Mouse (Mus musculus) cerebellum, adult 11-12 months (tissue): ENCODE data around the gene 3110082I17Rik.

ENCODE experiments used
- DNase-seq: peaks from one replicate; pipeline ENCODE4 v3.0.0; 2022

3110082I17Rik gene

DNA sequence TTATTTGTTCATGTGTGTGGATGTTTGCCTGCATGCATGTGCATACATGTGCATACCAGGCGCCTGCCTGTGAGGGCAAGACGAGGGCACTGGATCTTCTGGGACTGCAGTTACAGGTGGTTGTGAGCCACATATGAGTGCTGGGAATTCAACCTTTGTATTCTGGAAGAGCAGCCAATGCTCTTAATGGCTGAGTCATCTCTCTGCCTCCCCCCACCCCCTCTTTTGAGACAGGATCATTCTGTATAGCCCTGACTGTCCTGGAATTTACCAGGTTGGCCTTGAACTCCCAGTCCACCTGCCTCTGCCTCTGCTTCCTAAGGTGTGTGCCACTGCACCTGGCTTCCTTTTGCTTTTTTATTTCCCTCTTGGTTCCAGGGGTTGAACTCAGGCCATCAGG, 85.5 kb downstream of the 3110082I17Rik start:
- no peak for DNase-seq

GRCm38 (mm10) chr5:139373889-139374444, 86.4 kb downstream of the 3110082I17Rik start:
- no peak for DNase-seq

DNA sequence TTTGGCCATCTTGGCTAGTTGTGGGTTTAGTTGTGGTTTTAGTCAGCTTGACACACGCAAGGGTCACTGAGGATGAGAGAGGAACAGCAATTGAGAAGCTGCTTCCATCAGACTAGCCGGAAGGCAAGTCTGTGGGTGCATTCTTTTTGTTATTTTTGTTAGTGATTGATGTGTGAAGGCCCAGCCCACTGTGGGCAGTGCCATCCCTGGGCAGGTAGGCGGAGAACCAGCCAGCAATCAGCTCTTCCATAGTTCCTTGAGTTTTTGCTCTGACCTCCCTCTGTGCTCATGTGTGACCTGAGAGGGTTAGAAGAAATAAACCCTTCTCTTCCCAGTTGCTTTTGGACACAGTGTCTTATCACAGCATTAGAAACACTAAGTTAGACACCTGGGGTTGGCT, 87.2 kb downstream of the 3110082I17Rik start:
- DNase-seq, result no peak

DNA sequence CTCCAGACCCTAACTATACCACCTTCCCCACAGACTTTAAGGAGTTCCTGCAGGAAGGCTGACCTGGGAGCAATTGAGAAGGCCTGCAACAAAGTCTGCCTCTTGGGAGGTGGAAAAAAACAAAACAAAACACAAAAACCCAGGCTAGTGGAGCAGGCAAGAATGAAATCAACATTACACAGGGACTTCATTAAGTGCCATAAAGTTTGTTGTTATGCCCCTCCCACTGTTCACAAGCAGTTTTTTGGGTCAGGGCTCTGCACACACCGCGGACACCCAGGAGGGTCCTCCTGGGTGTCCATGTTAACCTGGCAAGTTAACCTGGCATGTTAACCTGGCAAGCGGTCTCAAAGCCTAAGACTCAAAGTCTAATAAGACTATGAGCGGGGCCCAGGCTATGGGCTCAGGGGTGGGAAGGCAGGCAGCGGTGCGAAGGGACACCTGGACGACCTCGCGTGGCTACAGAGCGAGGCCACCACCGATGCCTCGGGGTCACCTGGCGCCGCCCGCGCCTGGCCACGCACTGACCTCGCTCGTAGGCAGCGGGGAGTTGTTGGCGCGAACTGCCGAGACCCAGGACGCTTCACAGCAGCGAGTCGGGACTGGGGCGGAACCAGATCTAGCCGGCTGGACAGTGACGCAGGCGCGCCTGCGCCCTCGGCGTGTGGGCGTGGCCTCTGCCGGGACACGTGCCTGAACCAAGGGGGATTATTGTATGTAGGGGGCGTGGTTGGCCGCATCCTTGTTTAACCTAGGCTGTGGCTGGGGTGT, 88.5 kb downstream of the 3110082I17Rik start:
- peak; percentile 87 for DNase-seq

- DNase-seq, result no peak
These were observed 89.2 kb downstream of the 3110082I17Rik start for GRCm38 (mm10) chr5:139371118-139371517.

DNA sequence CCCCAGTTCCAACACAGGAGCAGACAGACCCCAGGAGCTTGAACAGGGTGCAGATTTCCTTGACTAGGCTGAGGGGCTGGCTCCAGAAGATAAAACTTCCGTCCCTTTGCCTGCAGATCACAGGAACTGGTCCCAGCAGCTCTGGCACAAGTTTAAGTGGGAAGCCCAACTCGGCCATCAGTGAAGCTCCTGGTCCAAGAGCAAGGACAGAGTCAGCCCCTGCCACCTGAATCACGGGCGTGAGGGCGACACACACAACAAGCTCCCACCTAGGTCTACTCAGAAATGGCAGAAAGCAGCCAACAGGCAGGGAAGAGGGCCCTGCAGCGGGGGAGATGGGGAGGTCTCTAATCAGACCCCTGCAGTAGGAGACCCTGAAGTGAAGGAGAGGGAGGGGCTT, 90.0 kb downstream of the 3110082I17Rik start:
- DNase-seq, result no peak

GRCm38 (mm10) chr5:139368638-139369320, 91.5 kb downstream of the 3110082I17Rik start:
- no peak for DNase-seq

GRCm38 (mm10) chr5:139367884-139368458, 92.4 kb downstream of the 3110082I17Rik start:
- DNase-seq, result no peak

- DNase-seq, result no peak
These were observed 93.8 kb downstream of the 3110082I17Rik start for GRCm38 (mm10) chr5:139366484-139366883.

- no peak for DNase-seq
These were observed 94.5 kb downstream of the 3110082I17Rik start for GRCm38 (mm10) chr5:139365827-139366226.

DNA sequence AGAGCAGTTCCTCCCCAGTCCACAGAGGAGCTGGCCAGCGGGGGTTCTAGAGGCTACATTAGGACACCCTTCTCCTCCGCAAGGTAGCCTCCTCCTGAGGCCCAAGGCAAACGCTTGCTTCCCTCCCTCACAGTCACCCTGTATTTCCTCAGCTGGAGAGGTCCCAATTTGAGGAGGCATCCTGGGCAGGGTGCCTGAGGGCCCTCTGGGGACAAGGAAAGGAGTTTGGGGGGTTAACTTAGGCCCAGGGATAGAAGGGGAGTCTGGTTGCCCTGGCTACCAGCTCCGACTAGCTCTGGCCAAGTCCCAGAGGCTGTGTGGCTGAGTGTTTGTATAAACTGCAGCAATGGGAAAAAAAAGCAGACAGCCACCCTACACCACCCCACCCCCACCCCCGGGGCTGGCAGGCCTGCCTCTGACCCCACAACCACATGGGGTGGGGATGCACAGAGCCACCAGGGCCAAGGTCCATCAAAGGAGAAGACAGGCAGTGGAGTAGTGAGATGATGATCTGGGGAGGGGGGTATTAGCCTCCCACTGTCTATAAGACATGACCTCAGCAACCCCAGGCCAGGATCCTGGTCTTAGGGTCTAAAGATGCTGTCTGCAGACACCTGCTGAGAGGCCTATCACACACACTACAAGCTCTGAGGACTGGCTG, 95.3 kb downstream of the 3110082I17Rik start:
- DNase-seq, result no peak

DNA sequence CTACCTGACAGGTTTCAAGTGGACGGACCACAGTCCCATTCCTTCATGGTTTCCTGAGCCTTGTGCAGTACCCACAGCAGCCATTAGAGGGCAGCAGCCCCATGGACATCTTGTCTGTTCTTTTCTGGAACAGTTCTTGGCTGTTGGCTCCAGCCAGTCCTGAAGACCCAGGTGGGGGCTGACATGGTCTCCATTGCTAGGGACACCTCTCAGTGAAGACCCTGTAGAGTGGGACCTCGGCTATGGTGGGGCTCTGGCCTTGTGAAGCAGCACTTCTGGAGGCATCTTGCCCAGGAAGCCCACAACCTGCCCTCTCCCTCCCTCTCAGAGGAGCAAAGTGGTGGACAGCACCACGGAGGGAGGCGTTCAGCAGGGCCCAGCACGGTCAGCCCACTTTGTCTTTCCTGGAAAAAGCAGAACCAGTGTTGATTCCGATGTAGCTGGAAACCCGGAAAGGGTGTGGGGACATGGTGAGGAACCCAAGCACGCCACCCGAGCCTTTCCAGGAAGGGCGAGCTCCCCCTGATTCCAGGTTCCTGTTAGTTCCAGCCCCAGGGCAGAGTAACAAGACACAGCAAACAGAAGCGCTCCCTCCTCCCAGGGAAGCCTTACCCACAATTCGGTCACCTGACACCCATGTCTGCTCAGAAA, 95.9 kb downstream of the 3110082I17Rik start:
- DNase-seq, result peak; percentile 82

GRCm38 (mm10) chr5:139363858-139364257, 96.5 kb downstream of the 3110082I17Rik start:
- no peak for DNase-seq

- no peak for DNase-seq
These were observed 101.1 kb downstream of the 3110082I17Rik start for GRCm38 (mm10) chr5:139359244-139359643.

GRCm38 (mm10) chr5:139358653-139359052, 101.7 kb downstream of the 3110082I17Rik start:
- DNase-seq, result peak; percentile 54

DNA sequence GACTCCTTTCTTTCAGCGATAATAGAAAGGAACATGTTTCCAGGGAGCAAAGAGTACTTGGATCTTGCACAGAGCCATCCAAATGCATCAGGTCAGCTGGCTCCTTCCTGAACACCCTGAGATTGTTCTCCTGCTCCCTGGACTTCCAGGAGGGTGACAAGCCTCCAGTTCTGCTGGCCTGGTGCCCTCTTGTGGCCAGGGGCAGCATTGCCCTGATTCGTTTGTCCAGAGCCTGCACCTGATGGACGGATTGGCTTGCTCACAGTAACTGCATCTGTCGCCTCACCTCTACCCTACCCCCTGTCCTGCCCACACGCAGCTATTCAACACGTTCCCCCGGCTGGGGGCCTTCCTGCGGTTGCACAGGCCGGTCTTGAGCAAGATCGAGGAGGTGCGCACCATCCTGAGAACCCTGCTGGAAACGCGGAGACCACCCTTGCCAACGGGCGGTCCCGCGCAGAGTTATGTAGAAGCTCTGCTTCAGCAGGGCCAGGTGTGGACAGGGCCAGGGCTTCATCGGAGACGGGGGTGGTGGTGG, 105.0 kb downstream of the 3110082I17Rik start:
- peak; percentile 85 for DNase-seq

DNA sequence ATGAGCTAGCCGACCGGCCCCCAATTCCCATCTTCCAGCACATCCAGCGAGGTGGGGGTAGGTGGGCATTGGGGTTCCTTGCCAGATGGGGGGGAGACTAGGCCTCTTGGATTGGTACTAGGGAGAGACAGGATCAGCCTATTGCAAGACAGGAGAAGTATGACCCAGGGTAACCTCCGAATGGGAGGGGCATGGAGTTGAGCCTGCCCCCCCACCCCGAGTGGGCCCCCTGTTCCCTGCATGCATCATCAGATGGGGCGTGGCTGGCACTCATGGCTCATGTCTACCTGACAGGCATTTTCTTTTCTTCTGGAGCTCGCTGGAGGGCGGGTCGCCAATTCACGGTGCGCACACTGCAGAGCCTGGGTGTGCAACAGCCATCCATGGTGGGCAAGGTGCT, 106.4 kb downstream of the 3110082I17Rik start:
- no peak for DNase-seq

- no peak for DNase-seq
These were observed 106.8 kb downstream of the 3110082I17Rik start for GRCm38 (mm10) chr5:139353496-139353895.

GRCm38 (mm10) chr5:139352317-139352716, 108.0 kb downstream of the 3110082I17Rik start, which contains the start of gene Cyp2w1:
TSS of gene Cyp2w1 (plus strand) at chr5:139352617.
- DNase-seq, result no peak

DNA sequence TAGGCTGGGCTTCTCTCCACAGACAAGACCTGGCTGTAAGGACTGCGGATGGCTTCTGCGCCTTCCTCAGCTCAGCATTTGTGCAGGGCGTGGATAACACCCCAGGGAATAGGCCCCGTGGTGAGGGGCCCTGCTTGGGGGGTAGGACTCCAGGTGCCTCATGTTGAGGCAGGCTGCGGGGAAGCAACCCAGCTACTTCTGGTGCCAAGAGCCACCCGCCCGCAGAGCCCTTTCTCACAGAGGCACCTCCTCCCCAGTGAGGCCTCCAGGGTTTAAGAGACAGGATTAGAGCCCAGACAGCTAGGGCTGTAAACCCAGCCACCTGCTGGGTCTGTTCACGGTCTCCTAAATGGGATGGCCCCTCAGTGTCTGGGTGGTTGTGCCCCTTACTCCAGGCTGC, 108.7 kb downstream of the 3110082I17Rik start:
- no peak for DNase-seq

DNA sequence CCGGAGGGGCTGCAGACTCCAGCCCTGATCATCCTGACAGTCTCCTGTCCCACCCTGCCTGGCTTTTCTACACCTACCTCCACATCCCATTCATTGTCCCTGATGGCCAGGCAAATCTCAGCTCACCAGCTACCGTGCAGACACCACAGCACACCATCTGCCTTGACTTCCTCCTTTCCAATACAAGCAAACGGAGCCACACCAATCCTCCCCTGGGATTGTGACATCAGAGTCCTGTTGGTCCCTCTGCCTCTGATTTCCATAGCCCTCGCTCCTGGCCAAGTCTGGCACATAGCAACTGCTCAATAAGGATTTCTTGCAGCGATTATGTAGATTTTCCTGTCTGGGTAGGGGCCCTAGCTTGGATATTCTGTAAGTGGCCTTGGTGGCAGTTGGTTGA, 109.2 kb downstream of the 3110082I17Rik start, which contains the start of gene Cox19:
Gene Cox19 (minus strand): TSS at position 285 of the 400 bp plus-strand sequence.
- no peak for DNase-seq

- no peak for DNase-seq
These were observed 110.6 kb downstream of the 3110082I17Rik start for GRCm38 (mm10) chr5:139349713-139350112.
